Mouse (Mus musculus) MEL (cell line): ENCODE data around the gene Mrps27. TPM values are rescaled to one million over a fixed set of nuclear protein-coding genes. Genes with fewer than 3 reads are reported as not detected.

ENCODE experiments used
- DNase-seq: peaks from one replicate; pipeline ENCODE4 v3.0.0; 2011; ENCODE audit warnings: low read depth, low spot score
- H3K27ac ChIP-seq: 2 replicates; pipeline ENCODE4 v1.5.1; 2012; ENCODE audit warnings: low read depth, mild to moderate bottlenecking, control low read depth, low read length, moderate library complexity; ENCODE audit not compliant: control insufficient read depth
- H3K27me3 ChIP-seq, 2 experiments: fragments of 150-350 bp in 1 of 2; sonication (generic) in 1 of 2; 2 replicates each; pipeline ENCODE4 v1.6.1; 2012; ENCODE audit warnings: low read length in 2 of 2, mild to moderate bottlenecking in 2 of 2, improper control_type of control experiment in 1 of 2, moderate library complexity in 1 of 2; ENCODE audit not compliant: insufficient read depth in 2 of 2, control insufficient read depth in 1 of 2
- H3K36me3 ChIP-seq, 2 experiments: 2 replicates each; pipeline ENCODE4 v1.6.1; 2012 to 2014; ENCODE audit warnings: low read length in 2 of 2, improper control_type of control experiment in 1 of 2, inconsistent platforms in 1 of 2, mild to moderate bottlenecking in 1 of 2; ENCODE audit not compliant: insufficient read depth in 2 of 2, control insufficient read depth in 1 of 2
- H3K4me1 ChIP-seq, 2 experiments: fragments of 150-350 bp in 1 of 2; sonication (generic) in 1 of 2; 2 replicates each; pipeline ENCODE4 v1.6.1; 2012; ENCODE audit warnings: low read length in 2 of 2, improper control_type of control experiment in 1 of 2, mild to moderate bottlenecking in 1 of 2; ENCODE audit not compliant: insufficient read depth in 2 of 2, control insufficient read depth in 1 of 2
- H3K4me3 ChIP-seq, 2 experiments: fragments of 150-350 bp in 1 of 2; sonication (generic) in 1 of 2; 2 replicates each; pipeline ENCODE4 v1.5.1; 2012; ENCODE audit warnings: low read depth in 2 of 2, low read length in 2 of 2, mild to moderate bottlenecking in 2 of 2, moderate library complexity in 2 of 2, control low read depth in 1 of 2, improper control_type of control experiment in 1 of 2; ENCODE audit not compliant: control insufficient read depth in 1 of 2, insufficient read depth in 1 of 2
- H3K79me2 ChIP-seq: 2 replicates; pipeline ENCODE4 v1.6.1; 2012; ENCODE audit warnings: mild to moderate bottlenecking, low read length, moderate library complexity; ENCODE audit not compliant: control insufficient read depth, poor library complexity, insufficient read depth
- H3K9ac ChIP-seq: 2 replicates; pipeline ENCODE4 v1.6.1; 2012; ENCODE audit warnings: low read depth, mild to moderate bottlenecking, control low read depth, low read length, moderate library complexity; ENCODE audit not compliant: control insufficient read depth, poor library complexity, severe bottlenecking
- H3K9me3 ChIP-seq: fragments of 150-350 bp; sonication (generic); replicated peaks from 2 replicates; pipeline ENCODE4 v1.6.1; 2012; ENCODE audit warnings: mild to moderate bottlenecking, low read length, improper control_type of control experiment, moderate library complexity; ENCODE audit not compliant: insufficient read depth
- CHD2 ChIP-seq: IDR thresholded peaks from 2 replicates; pipeline ENCODE4 v1.6.1; 2011; ENCODE audit warnings: low read length, improper control_type of control experiment
- CTCF ChIP-seq, 3 experiments: IDR thresholded peaks in 2 of 3; conservative IDR thresholded peaks in 1 of 3; 2 replicates each; pipeline ENCODE4 v1.5.1; 2011 to 2012; ENCODE audit warnings: low read length in 3 of 3, low read depth in 2 of 3, mild to moderate bottlenecking in 2 of 3, improper control_type of control experiment in 1 of 3, inconsistent platforms in 1 of 3, mixed read lengths in 1 of 3, moderate library complexity in 1 of 3; ENCODE audit not compliant: control insufficient read depth in 1 of 3, insufficient read depth in 1 of 3, poor library complexity in 1 of 3, severe bottlenecking in 1 of 3
- E2F4 ChIP-seq: IDR thresholded peaks from 2 replicates; pipeline ENCODE4 v1.6.1; 2011; ENCODE audit warnings: low read depth, low read length, improper control_type of control experiment, borderline replicate concordance
- ELF1 ChIP-seq: IDR thresholded peaks from 2 replicates; pipeline ENCODE4 v1.6.1; 2014; ENCODE audit warnings: low read depth, mild to moderate bottlenecking, inconsistent platforms, low read length, improper control_type of control experiment, moderate library complexity
- EP300 ChIP-seq, 2 experiments: IDR thresholded peaks; 2 replicates each; pipeline ENCODE4 v1.6.1; 2011; ENCODE audit warnings: improper control_type of control experiment in 2 of 2, low read length in 2 of 2, low read depth in 1 of 2, mild to moderate bottlenecking in 1 of 2
- GABPA ChIP-seq: IDR thresholded peaks from 2 replicates; pipeline ENCODE4 v1.6.1; 2012; ENCODE audit warnings: low read depth, mild to moderate bottlenecking, inconsistent platforms, low read length, improper control_type of control experiment, moderate library complexity
- HCFC1 ChIP-seq: IDR thresholded peaks from 2 replicates; pipeline ENCODE4 v1.6.1; 2012; ENCODE audit warnings: low read depth, mild to moderate bottlenecking, inconsistent platforms, low read length, improper control_type of control experiment, moderate library complexity
- MAFK ChIP-seq: IDR thresholded peaks from 2 replicates; pipeline ENCODE4 v1.6.1; 2011; ENCODE audit warnings: low read depth, mild to moderate bottlenecking, low read length, improper control_type of control experiment, borderline replicate concordance
- MAX ChIP-seq: IDR thresholded peaks from 2 replicates; pipeline ENCODE4 v1.6.1; 2011; ENCODE audit warnings: low read length, improper control_type of control experiment
- MAZ ChIP-seq: IDR thresholded peaks from 2 replicates; pipeline ENCODE4 v1.6.1; 2012; ENCODE audit warnings: low read depth, mild to moderate bottlenecking, inconsistent platforms, low read length, improper control_type of control experiment
- MYB ChIP-seq: IDR thresholded peaks from 2 replicates; pipeline ENCODE4 v1.6.1; 2011; ENCODE audit warnings: mild to moderate bottlenecking, low read depth, low read length, improper control_type of control experiment
- MYC ChIP-seq: IDR thresholded peaks from 2 replicates; pipeline ENCODE4 v1.6.1; 2011; ENCODE audit warnings: low read depth, mild to moderate bottlenecking, low read length, improper control_type of control experiment, moderate library complexity
- NELFE ChIP-seq: IDR thresholded peaks from 2 replicates; pipeline ENCODE4 v1.6.1; 2011; ENCODE audit warnings: low read depth, low read length, improper control_type of control experiment
- POLR2A ChIP-seq, 2 experiments: IDR thresholded peaks; 2 replicates each; pipeline ENCODE4 v1.6.1; 2011 to 2012; ENCODE audit warnings: low read length in 2 of 2, mild to moderate bottlenecking in 2 of 2, control low read depth in 1 of 2, improper control_type of control experiment in 1 of 2, low read depth in 1 of 2, moderate library complexity in 1 of 2; ENCODE audit not compliant: control insufficient read depth in 1 of 2, insufficient read depth in 1 of 2, poor library complexity in 1 of 2
- POLR2AphosphoS5 ChIP-seq: IDR thresholded peaks from 2 replicates; pipeline ENCODE4 v1.6.1; 2012; ENCODE audit warnings: low read depth, borderline replicate concordance, mild to moderate bottlenecking, inconsistent platforms, low read length, moderate library complexity, mixed read lengths
- RAD21 ChIP-seq: IDR thresholded peaks from 2 replicates; pipeline ENCODE4 v1.6.1; 2011; ENCODE audit warnings: mild to moderate bottlenecking, low read depth, low read length, improper control_type of control experiment
- RCOR1 ChIP-seq: IDR thresholded peaks from 2 replicates; pipeline ENCODE4 v1.6.1; 2012; ENCODE audit warnings: low read depth, mild to moderate bottlenecking, inconsistent platforms, low read length, improper control_type of control experiment
- TCF12 ChIP-seq: IDR thresholded peaks from 2 replicates; pipeline ENCODE4 v1.6.1; 2014; ENCODE audit warnings: low read depth, mild to moderate bottlenecking, inconsistent platforms, low read length, improper control_type of control experiment, moderate library complexity
- UBTF ChIP-seq: IDR thresholded peaks from 2 replicates; pipeline ENCODE4 v1.6.1; 2012; ENCODE audit warnings: low read depth, mild to moderate bottlenecking, inconsistent platforms, low read length, improper control_type of control experiment, moderate library complexity, borderline replicate concordance; ENCODE audit not compliant: insufficient read depth
- USF2 ChIP-seq, 2 experiments: IDR thresholded peaks; 2 replicates each; pipeline ENCODE4 v1.6.1; 2011 to 2012; ENCODE audit warnings: improper control_type of control experiment in 2 of 2, low read length in 2 of 2, borderline replicate concordance in 1 of 2, inconsistent platforms in 1 of 2, low read depth in 1 of 2, mild to moderate bottlenecking in 1 of 2; ENCODE audit not compliant: insufficient read depth in 1 of 2
- ZC3H11A ChIP-seq: IDR thresholded peaks from 2 replicates; pipeline ENCODE4 v1.6.1; 2012; ENCODE audit warnings: low read depth, mild to moderate bottlenecking, inconsistent platforms, low read length, improper control_type of control experiment
- ZMIZ1 ChIP-seq: IDR thresholded peaks from 2 replicates; pipeline ENCODE4 v1.6.1; 2012; ENCODE audit warnings: low read depth, mild to moderate bottlenecking, inconsistent platforms, low read length, improper control_type of control experiment, moderate library complexity
- ZNF384 ChIP-seq: IDR thresholded peaks from 2 replicates; pipeline ENCODE4 v1.6.1; 2012; ENCODE audit warnings: low read depth, mild to moderate bottlenecking, inconsistent platforms, low read length, improper control_type of control experiment
- polyA plus RNA-seq, 2 experiments: library from polyadenylated mRNA; stranded (reverse) in 1 of 2; unstranded in 1 of 2; fragments of >175 nt in 1 of 2; fragments of >200 nt in 1 of 2; gene quantifications; 2 replicates each; pipeline versions ENCODE4 v1.2.1 to v1.2.4; 2012; ENCODE audit warnings: low replicate concordance in 2 of 2, low read depth in 1 of 2; ENCODE audit not compliant: insufficient read length in 2 of 2, insufficient read depth in 1 of 2, missing spikeins in 1 of 2
- total RNA-seq: library from RNA; depleted of rRNA; stranded (reverse); fragments of 300-350 nt; gene quantifications from 2 replicates; pipeline ENCODE4 v1.2.3, GENCODE M21; 2012

Mrps27 gene
- total and polyA plus RNA-seq, 3 experiments: 27.9 to 44.1 TPM; not detected in 1

DNA sequence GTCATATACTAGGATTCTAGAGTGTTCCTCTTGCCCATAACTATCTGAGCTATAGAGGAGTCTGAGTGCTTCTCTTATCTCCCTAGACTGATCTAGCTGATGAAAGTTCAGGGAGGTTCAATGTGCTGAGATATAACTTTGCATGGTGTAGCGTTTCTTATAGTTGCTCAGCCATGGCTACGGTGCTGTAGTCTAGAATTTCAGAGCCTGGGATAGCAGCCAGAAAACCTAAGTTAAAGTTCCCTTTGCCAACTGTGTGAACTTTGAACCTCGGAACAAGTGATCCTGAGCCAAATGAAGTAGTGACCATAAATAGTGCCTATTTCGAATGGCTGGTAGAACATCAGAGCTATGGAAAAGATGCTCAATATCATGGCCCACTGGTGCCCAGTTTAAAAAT, 115.0 kb downstream of the Mrps27 start:
- TF ChIP-seq HCFC1 (no peak), CHD2 (no peak), ELF1 (no peak), E2F4 (no peak), GABPA (no peak), EP300 (IDR thresholded peaks at IDR 0.05; ENCODE audit: low read depth in 1 of 2, low read length in 2 of 2) (no peak), CTCF (IDR thresholded peaks at IDR 0.05 in 2 of 3, conservative IDR thresholded peaks at IDR 0.05 in 1 of 3; ENCODE audit: control insufficient read depth in 1 of 3, insufficient read depth in 1 of 3, low read depth in 2 of 3, low read length in 3 of 3, poor library complexity in 1 of 3, severe bottlenecking in 1 of 3) (no peak), RCOR1 (no peak), POLR2A (IDR thresholded peaks at IDR 0.05; ENCODE audit: control insufficient read depth in 1 of 2, insufficient read depth in 1 of 2, low read depth in 1 of 2, low read length in 2 of 2, poor library complexity in 1 of 2) (no peak), UBTF (no peak), POLR2AphosphoS5 (no peak), ZC3H11A (no peak), MAZ (no peak), ZNF384 (no peak), MAFK (no peak)
- no peak for DNase-seq
- H3K4me1 ChIP-seq: no peaks in the 10 kb centered on the region
- H3K9me3 ChIP-seq: no peaks in the 10 kb centered on the region
- no peak overlapping the region for H3K27ac ChIP-seq
- no peaks in the 10 kb centered on the region for H3K27me3 ChIP-seq
- H3K9ac ChIP-seq: no peak overlapping the region
- H3K36me3 ChIP-seq: no peaks in the 10 kb centered on the region
- no peak overlapping the region for H3K4me3 ChIP-seq
- H3K79me2 ChIP-seq: no peaks in the 10 kb centered on the region

DNA sequence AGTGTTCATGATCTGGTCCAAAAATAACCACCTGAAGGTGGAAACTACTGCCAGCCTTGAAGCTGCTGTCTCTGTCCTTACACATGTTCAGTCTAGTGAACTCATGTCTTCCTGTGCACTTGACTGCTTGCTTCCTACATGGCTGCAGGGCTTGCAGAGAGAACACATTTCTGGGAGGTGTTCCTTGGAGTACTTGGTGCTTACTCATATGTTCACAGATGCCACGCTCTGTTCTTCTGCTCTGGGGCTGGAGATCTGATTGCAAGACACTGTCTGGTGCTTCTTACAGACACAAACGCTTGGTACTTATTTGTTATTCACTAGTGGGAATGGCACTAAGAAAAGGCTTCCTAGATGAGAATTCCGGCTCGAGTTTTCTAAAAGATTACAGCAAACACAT, 117.3 kb downstream of the Mrps27 start:
- Histone ChIP-seq H3K27me3 (no peaks in the 10 kb centered on the region), H3K4me3 (no peak overlapping the region), H3K4me1 (no peaks in the 10 kb centered on the region), H3K36me3 (no peaks in the 10 kb centered on the region), H3K27ac (no peak overlapping the region), H3K79me2 (no peaks in the 10 kb centered on the region), H3K9me3 (no peaks in the 10 kb centered on the region), H3K9ac (no peak overlapping the region)
- no peak for TF ChIP-seq MYB
- no peak for TF ChIP-seq ZMIZ1
- no peak for TF ChIP-seq RAD21
- no peak for TF ChIP-seq MAX
- TF ChIP-seq E2F4: no peak
- TF ChIP-seq NELFE: no peak
- no peak for TF ChIP-seq TCF12
- no peak for TF ChIP-seq USF2 (IDR thresholded peaks at IDR 0.05; ENCODE audit: borderline replicate concordance in 1 of 2, insufficient read depth in 1 of 2, low read depth in 1 of 2, low read length in 2 of 2)
- TF ChIP-seq MYC: no peak
- no peak for TF ChIP-seq CHD2
- TF ChIP-seq ZNF384: no peak
- DNase-seq: no peak
